Mouse (Mus musculus) lung, embryonic 15.5 days (tissue): ENCODE data around the gene Ccl24. TPM values are rescaled to one million over a fixed set of nuclear protein-coding genes. Genes with fewer than 3 reads are reported as not detected.
"Not testable (repeated sequence)": the region's sequence is repeated elsewhere in the genome, so short reads cannot be mapped to it uniquely, and the experiment has no call there.

ENCODE experiments used
- ATAC-seq: fragments of 200-750 bp; cut with Nextera tagmentation; 2 replicates; pipeline ENCODE4 v1.8.0; 2017; ENCODE audit warnings: moderate number of reproducible peaks, borderline replicate concordance; ENCODE audit not compliant: low FRiP score, low TSS enrichment; ENCODE audit errors: extremely low read depth
- H3K27ac ChIP-seq: fragments of 300-500 bp; sonication (generic); 2 replicates; pipeline ENCODE4 v1.5.1; 2015; ENCODE audit warnings: moderate library complexity, mild to moderate bottlenecking, inconsistent platforms
- H3K27me3 ChIP-seq: fragments of 300-500 bp; sonication (generic); 2 replicates; pipeline ENCODE4 v1.6.1; 2015; ENCODE audit warnings: inconsistent platforms
- H3K36me3 ChIP-seq: fragments of 300-500 bp; sonication (generic); 2 replicates; pipeline ENCODE4 v1.6.1; 2015; ENCODE audit warnings: inconsistent platforms
- H3K4me1 ChIP-seq: fragments of 300-500 bp; sonication (generic); 2 replicates; pipeline ENCODE4 v1.6.1; 2015; ENCODE audit warnings: inconsistent platforms
- H3K4me2 ChIP-seq: fragments of 300-500 bp; sonication (generic); 2 replicates; pipeline ENCODE4 v1.6.1; 2015; ENCODE audit warnings: inconsistent platforms, mild to moderate bottlenecking, moderate library complexity
- H3K4me3 ChIP-seq: fragments of 300-500 bp; sonication (generic); 2 replicates; pipeline ENCODE4 v1.5.1; 2015; ENCODE audit warnings: mild to moderate bottlenecking, inconsistent platforms
- H3K9ac ChIP-seq: fragments of 300-500 bp; sonication (generic); 2 replicates; pipeline ENCODE4 v1.6.1; 2015; ENCODE audit warnings: inconsistent platforms
- H3K9me3 ChIP-seq: fragments of 300-500 bp; sonication (generic); 2 replicates; pipeline ENCODE4 v1.6.1; 2016; ENCODE audit warnings: inconsistent platforms
- WGBS: fragments of 180-500 bp; shearing (Covaris S2); methylation state at CpG from one replicate; pipeline ENCODE4 v1.1.7; 2015; 5-methylcytosine and 5-hydroxymethylcytosine counted together
- polyA plus RNA-seq: library from polyadenylated mRNA; unstranded; fragments of >200 nt; fragmentation: Nextera tagmentation; extraction: Ambion mirVana; gene quantifications from 2 replicates; pipeline ENCODE4 v1.2.1, GENCODE M21; 2015

Ccl24 gene
- 1.9 and 4.0 TPM in 2 replicates for polyA plus RNA-seq

DNA sequence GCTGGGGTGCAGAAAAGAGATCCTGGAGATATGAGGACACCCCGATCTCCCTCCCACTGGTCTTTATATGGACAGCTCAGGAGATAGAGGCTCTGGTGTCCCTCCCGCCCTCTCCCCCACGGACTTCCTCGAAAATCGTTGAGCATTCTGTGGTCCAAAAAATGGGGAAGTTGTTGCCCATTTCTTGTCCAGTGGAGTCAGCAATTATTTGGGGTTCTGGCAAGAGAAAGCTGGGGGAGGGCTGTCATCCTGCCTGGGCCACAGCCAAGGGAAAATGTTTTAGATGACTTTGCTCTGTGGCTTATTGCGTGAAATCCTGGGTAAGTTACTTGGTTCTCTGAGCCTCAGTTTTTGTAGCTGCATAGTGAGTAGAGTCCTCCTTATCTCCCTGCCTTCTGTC lies at the start of gene Ccl24:
TSS of gene Ccl24 (minus strand) at position 44 of the 400 bp plus-strand sequence.
- H3K27ac ChIP-seq = no peak within 1 kb of the TSS
- H3K4me3 ChIP-seq = no peak within 1 kb of the TSS
- WGBS = 86% methylated on average over 6 of the region's 6 CpGs
- H3K4me2 ChIP-seq = no peak within 1 kb of the TSS
- H3K9ac ChIP-seq = no peak within 1 kb of the TSS
- no peaks in the 10 kb centered on the region for H3K36me3 ChIP-seq
- no peak for ATAC-seq
- H3K4me1 ChIP-seq = no peaks in the 10 kb centered on the region
- H3K27me3 ChIP-seq = no peaks in the 10 kb centered on the region
- H3K9me3 ChIP-seq = no peaks in the 10 kb centered on the region

GRCm38 (mm10) chr5:135621725-135622124 lies 48.9 kb upstream of the Ccl24 start:
- 71% methylated on average over 10 of the region's 10 CpGs for WGBS
- H3K36me3 ChIP-seq = no peaks in the 10 kb centered on the region
- H3K4me1 ChIP-seq = no peaks in the 10 kb centered on the region
- H3K9me3 ChIP-seq = no peaks in the 10 kb centered on the region
- H3K4me2 ChIP-seq = no peak overlapping the region
- H3K4me3 ChIP-seq = no peak overlapping the region
- ATAC-seq = no peak
- H3K27ac ChIP-seq = no peak overlapping the region
- no peak overlapping the region for H3K9ac ChIP-seq
- no peaks in the 10 kb centered on the region for H3K27me3 ChIP-seq

DNA sequence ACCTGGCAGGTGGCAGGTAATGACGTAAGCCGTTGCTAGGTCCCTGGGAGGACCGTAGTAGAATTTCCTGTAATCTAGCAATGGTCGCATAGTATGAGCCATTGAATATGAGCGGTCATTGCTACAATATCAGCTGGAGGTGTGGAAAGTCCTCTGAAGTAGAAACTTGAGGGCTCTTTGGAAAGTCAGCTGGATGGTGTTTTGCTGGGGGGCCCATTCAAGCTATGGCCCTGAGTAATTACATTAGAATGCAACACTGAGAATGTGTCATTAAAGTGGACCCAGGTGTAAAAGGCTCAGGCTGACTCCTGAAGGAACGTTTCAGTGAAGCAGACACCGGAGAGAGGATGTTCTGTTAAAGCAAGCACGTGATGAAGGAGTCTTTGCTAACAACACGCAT lies 47.7 kb upstream of the Ccl24 start:
- Histone ChIP-seq H3K9me3 (no peaks in the 10 kb centered on the region), H3K27ac (no peak overlapping the region), H3K9ac (no peak overlapping the region), H3K4me2 (no peak overlapping the region), H3K27me3 (no peaks in the 10 kb centered on the region), H3K4me3 (no peak overlapping the region), H3K36me3 (no peaks in the 10 kb centered on the region), H3K4me1 (no peaks in the 10 kb centered on the region)
- no peak for ATAC-seq
- WGBS = 82% methylated on average over 9 of the region's 9 CpGs

- not testable (repeated sequence) for H3K4me1 ChIP-seq, H3K4me3 ChIP-seq, ATAC-seq, H3K27me3 ChIP-seq, H3K9ac ChIP-seq, H3K4me2 ChIP-seq, H3K9me3 ChIP-seq, H3K27ac ChIP-seq, H3K36me3 ChIP-seq
- WGBS = 77% methylated on average over 10 of the region's 10 CpGs
Observed at GRCm38 (mm10) chr5:135619741-135620140, 46.9 kb upstream of the Ccl24 start.

- WGBS = 74% methylated on average over 4 of the region's 4 CpGs
Observed at GRCm38 (mm10) chr5:135609794-135610193, 36.9 kb upstream of the Ccl24 start.

GRCm38 (mm10) chr5:135607581-135607980 lies 34.7 kb upstream of the Ccl24 start:
- ATAC-seq = no peak
- no peaks in the 10 kb centered on the region for H3K36me3 ChIP-seq
- H3K9ac ChIP-seq = no peak overlapping the region
- H3K9me3 ChIP-seq = 0 out of 2 replicates have a peak, but pooled peaks cover 5% of the 10 kb centered on the region
- no peak overlapping the region for H3K27ac ChIP-seq
- H3K4me3 ChIP-seq = no peak overlapping the region
- H3K4me2 ChIP-seq = no peak overlapping the region
- 36% methylated on average over 1 of the region's 1 CpGs for WGBS
- no peaks in the 10 kb centered on the region for H3K27me3 ChIP-seq
- H3K4me1 ChIP-seq = no peaks in the 10 kb centered on the region

More at GRCm38 (mm10) chr5:135609794-135610193, 36.9 kb upstream of the Ccl24 start:
- no peak overlapping the region for H3K27ac ChIP-seq
- no peaks in the 10 kb centered on the region for H3K36me3 ChIP-seq
- no peak overlapping the region for H3K4me2 ChIP-seq
- ATAC-seq = no peak
- H3K9me3 ChIP-seq = no peaks in the 10 kb centered on the region
- H3K9ac ChIP-seq = no peak overlapping the region
- H3K4me3 ChIP-seq = no peak overlapping the region
- no peaks in the 10 kb centered on the region for H3K4me1 ChIP-seq
- H3K27me3 ChIP-seq = no peaks in the 10 kb centered on the region

DNA sequence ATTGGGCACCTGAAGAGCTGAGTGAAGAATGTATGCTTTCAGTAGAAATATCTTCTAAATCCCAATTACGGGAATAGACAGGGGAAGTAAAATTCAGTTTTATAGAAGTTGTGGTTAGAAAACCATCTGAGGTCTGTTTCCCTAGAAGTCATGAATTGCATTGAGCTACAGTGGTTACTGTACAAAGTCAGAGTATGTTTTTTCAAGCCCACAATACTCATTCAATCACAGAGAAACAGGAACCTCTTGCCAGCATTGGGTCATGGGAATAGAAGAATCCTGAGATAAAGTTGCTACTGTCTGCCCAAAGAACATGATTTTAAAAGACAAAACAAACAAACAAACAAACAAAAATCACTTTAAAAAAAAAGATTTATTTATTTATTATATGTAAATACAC lies 33.9 kb upstream of the Ccl24 start:
- not testable (repeated sequence) for H3K4me3 ChIP-seq, H3K27me3 ChIP-seq, H3K9me3 ChIP-seq, H3K4me2 ChIP-seq, H3K36me3 ChIP-seq, H3K9ac ChIP-seq, H3K27ac ChIP-seq, ATAC-seq, H3K4me1 ChIP-seq
- WGBS = no CpG with 5 or more reads among the region's 1 CpGs

DNA sequence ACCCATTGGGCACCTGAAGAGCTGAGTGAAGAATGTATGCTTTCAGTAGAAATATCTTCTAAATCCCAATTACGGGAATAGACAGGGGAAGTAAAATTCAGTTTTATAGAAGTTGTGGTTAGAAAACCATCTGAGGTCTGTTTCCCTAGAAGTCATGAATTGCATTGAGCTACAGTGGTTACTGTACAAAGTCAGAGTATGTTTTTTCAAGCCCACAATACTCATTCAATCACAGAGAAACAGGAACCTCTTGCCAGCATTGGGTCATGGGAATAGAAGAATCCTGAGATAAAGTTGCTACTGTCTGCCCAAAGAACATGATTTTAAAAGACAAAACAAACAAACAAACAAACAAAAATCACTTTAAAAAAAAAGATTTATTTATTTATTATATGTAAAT lies 31.8 kb upstream of the Ccl24 start:
- H3K36me3 ChIP-seq, H3K4me3 ChIP-seq, H3K4me1 ChIP-seq, H3K27ac ChIP-seq, ATAC-seq, H3K9ac ChIP-seq, H3K9me3 ChIP-seq, H3K4me2 ChIP-seq, H3K27me3 ChIP-seq: not testable (repeated sequence)
- WGBS = no CpG with 5 or more reads among the region's 1 CpGs

GRCm38 (mm10) chr5:135589996-135590784 lies 17.3 kb upstream of the Ccl24 start:
- no peak overlapping the region for H3K27ac ChIP-seq
- no peaks in the 10 kb centered on the region for H3K36me3 ChIP-seq
- H3K9ac ChIP-seq = no peak overlapping the region
- 75% methylated on average over 12 of the region's 12 CpGs for WGBS
- no peak overlapping the region for H3K4me2 ChIP-seq
- H3K9me3 ChIP-seq = no peaks in the 10 kb centered on the region
- no peak for ATAC-seq
- no peaks in the 10 kb centered on the region for H3K27me3 ChIP-seq
- no peak overlapping the region for H3K4me3 ChIP-seq
- no peaks in the 10 kb centered on the region for H3K4me1 ChIP-seq

- Histone ChIP-seq H3K9me3 (no peaks in the 10 kb centered on the region), H3K4me3 (no peak overlapping the region), H3K4me1 (no peaks in the 10 kb centered on the region), H3K27me3 (no peaks in the 10 kb centered on the region), H3K9ac (no peak overlapping the region), H3K4me2 (no peak overlapping the region), H3K36me3 (no peaks in the 10 kb centered on the region), H3K27ac (no peak overlapping the region)
- 85% methylated on average over 4 of the region's 4 CpGs for WGBS
- ATAC-seq = no peak
Observed at GRCm38 (mm10) chr5:135587764-135588163, 14.9 kb upstream of the Ccl24 start.

- no peaks in the 10 kb centered on the region for H3K4me1 ChIP-seq
- WGBS = 80% methylated on average over 8 of the region's 8 CpGs
- no peaks in the 10 kb centered on the region for H3K27me3 ChIP-seq
- no peak overlapping the region for H3K9ac ChIP-seq
- H3K4me3 ChIP-seq = no peak overlapping the region
- no peak overlapping the region for H3K27ac ChIP-seq
- no peak overlapping the region for H3K4me2 ChIP-seq
- no peaks in the 10 kb centered on the region for H3K36me3 ChIP-seq
- no peaks in the 10 kb centered on the region for H3K9me3 ChIP-seq
- ATAC-seq = no peak
Observed at GRCm38 (mm10) chr5:135585691-135586090, 12.8 kb upstream of the Ccl24 start.

DNA sequence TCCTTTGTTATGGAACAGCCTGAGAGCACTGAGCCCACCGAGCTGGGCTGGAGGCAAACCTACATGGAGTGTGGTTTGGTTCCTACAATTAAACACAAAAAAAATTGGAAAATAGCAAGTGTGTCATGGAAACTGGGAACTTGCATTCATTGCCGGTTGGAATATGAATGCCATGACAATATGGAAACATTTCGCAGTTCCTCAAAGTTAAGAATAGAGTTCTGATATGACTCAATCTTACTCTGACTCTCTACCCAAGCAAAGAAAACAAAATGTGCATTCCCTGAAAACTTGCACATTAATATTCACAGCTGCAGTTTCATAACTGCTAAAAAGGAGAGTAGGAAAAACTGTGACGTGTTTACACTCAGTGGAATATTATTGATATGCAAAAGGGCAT lies 9.5 kb upstream of the Ccl24 start:
- Histone ChIP-seq H3K27ac (no peak overlapping the region), H3K4me3 (no peak overlapping the region), H3K4me2 (no peak overlapping the region), H3K27me3 (no peaks in the 10 kb centered on the region), H3K4me1 (no peaks in the 10 kb centered on the region), H3K9ac (no peak overlapping the region), H3K9me3 (no peaks in the 10 kb centered on the region), H3K36me3 (no peaks in the 10 kb centered on the region)
- WGBS = 76% methylated on average over 4 of the region's 4 CpGs
- no peak for ATAC-seq
